Mouse (Mus musculus) limb, embryonic 13.5 days (tissue): Measurements from ENCODE around the gene Serpine1. TPM values are rescaled to one million over a fixed set of nuclear protein-coding genes. Genes with fewer than 3 reads are reported as not detected.
A peak's percentile ranks its signal among the peaks of the same experiment; 100 is the strongest.

Experiments used
- ATAC-seq: fragments of 200-750 bp; cut with Nextera tagmentation; 2 replicates; pipeline ENCODE4 v1.8.0; 2017; ENCODE audit warnings: low read depth, moderate number of reproducible peaks, moderate TSS enrichment; ENCODE audit not compliant: low FRiP score
- H3K27ac ChIP-seq: fragments of 300-500 bp; sonication (generic); 2 replicates; pipeline ENCODE4 v1.5.1; 2015; ENCODE audit warnings: inconsistent platforms, mild to moderate bottlenecking, moderate library complexity
- H3K27me3 ChIP-seq: fragments of 300-500 bp; sonication (generic); 2 replicates; pipeline ENCODE4 v1.6.1; 2015; ENCODE audit warnings: mild to moderate bottlenecking, inconsistent platforms
- H3K36me3 ChIP-seq: fragments of 300-500 bp; sonication (generic); 2 replicates; pipeline ENCODE4 v1.6.1; 2015; ENCODE audit warnings: inconsistent platforms, mild to moderate bottlenecking, moderate library complexity
- H3K4me1 ChIP-seq: fragments of 300-500 bp; sonication (generic); 2 replicates; pipeline ENCODE4 v1.6.1; 2015; ENCODE audit warnings: inconsistent platforms
- H3K4me2 ChIP-seq: fragments of 300-500 bp; sonication (generic); replicated peaks from 2 replicates; pipeline ENCODE4 v1.6.1; 2015; ENCODE audit warnings: inconsistent platforms, mild to moderate bottlenecking, moderate library complexity
- H3K4me3 ChIP-seq: fragments of 300-500 bp; sonication (generic); 2 replicates; pipeline ENCODE4 v1.5.1; 2015; ENCODE audit warnings: moderate library complexity, mild to moderate bottlenecking, inconsistent platforms
- H3K9ac ChIP-seq: fragments of 300-500 bp; sonication (generic); 2 replicates; pipeline ENCODE4 v1.6.1; 2015; ENCODE audit warnings: mild to moderate bottlenecking, inconsistent platforms
- H3K9me3 ChIP-seq: fragments of 300-500 bp; sonication (generic); 2 replicates; pipeline ENCODE4 v1.6.1; 2016; ENCODE audit warnings: inconsistent platforms
- WGBS: fragments of 180-500 bp; shearing (Covaris S2); methylation state at CpG from one replicate; pipeline ENCODE4 v1.1.7; 2015; 5-methylcytosine and 5-hydroxymethylcytosine counted together
- polyA plus RNA-seq: library from polyadenylated mRNA; unstranded; fragments of >200 nt; fragmentation: Nextera tagmentation; extraction: Ambion mirVana; gene quantifications from 2 replicates; pipeline ENCODE4 v1.2.1, GENCODE M21; 2015

Gene Serpine1
- polyA plus RNA-seq, 1 experiment from 2014 or later, result 0.83 TPM

DNA sequence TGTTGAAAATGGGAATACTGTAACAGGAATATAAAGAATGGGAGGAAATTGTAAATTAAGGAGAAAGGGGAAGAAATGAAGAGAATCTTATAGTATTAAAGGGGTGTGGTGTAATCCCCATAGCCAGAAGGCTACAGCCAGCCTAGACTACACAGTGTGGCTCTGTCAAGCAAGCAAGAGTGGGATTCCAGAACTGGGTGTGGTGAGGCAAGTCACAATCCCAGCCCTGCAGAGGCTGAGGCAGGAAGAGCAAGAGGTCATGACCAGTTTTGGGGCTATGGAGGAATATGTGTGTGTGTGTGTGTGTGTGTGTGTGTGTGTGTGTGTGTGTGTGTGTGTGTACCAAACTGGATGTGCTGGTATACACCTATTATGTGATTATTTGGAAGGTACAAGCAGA lies 25.1 kb downstream of the Serpine1 start:
- H3K4me1 ChIP-seq, result peaks cover 13% of the 10 kb centered on the region
- no peak overlapping the region for H3K4me2 ChIP-seq
- ATAC-seq, result no peak
- H3K27ac ChIP-seq, result no peak overlapping the region
- no peaks in the 10 kb centered on the region for H3K27me3 ChIP-seq
- H3K36me3 ChIP-seq, result peaks cover 10% of the 10 kb centered on the region
- H3K4me3 ChIP-seq, result no peak overlapping the region
- no peak overlapping the region for H3K9ac ChIP-seq
- H3K9me3 ChIP-seq, result no peaks in the 10 kb centered on the region

- Histone ChIP-seq H3K36me3 (peaks cover 17% of the 10 kb centered on the region), H3K4me2 (peak overlapping the region; percentile 86), H3K4me3 (peak overlapping the region; percentile 72), H3K9me3 (no peaks in the 10 kb centered on the region), H3K27me3 (no peaks in the 10 kb centered on the region), H3K27ac (no peak overlapping the region), H3K9ac (no peak overlapping the region), H3K4me1 (peaks cover 13% of the 10 kb centered on the region)
- ATAC-seq, result peak; percentile 18; the same call in 1 of the 2 replicates
- 26% methylated on average over 5 of the region's 5 CpGs for WGBS
Measured at GRCm38 (mm10) chr5:137046324-137046718, 25.7 kb downstream of the Serpine1 start.

DNA sequence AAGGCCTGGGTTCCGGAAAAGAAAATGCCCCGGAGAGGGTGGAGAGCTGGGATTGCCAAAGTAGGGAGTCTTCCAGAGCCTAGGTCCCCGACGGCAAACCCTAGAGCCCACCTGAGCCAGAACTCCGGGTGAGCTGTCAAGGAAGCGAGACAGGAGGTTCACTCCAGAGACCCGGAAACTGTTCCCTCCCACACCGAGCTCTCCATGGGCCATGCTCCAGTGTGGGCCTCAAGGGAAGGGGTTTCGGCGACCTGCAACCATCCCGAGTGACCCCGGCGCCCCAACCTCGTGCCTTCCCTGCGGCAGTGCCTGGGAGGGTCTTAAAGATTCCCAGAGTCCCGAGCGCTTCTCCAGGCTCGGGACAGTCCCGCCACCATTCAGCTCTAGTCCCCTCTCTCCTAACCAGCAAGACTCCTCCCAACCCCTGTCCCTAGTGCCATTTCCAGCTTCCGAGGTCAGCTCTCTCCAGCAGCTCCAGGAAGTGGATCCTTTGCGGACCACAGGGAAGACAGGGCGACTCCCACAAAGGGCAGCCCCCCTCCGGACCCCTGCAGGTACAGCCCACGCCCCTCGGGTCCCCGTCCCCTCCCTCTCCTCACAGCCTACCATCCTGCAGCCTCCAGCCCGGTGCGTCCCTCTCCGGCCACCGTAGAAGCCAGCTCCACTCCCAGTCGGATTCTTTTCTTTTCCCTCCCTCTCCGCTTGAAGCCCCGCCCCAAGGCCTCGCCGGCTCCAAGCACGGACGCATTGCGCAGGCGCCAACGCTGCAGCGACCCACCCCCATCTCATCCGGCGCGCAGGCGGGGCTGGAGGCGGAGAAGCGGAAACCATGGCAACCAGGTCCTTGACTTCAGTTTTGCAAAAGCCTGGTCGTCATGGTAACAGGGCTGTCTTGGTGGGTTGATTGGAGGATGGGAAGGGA lies 26.4 kb downstream of the Serpine1 start, which contains the start of gene Ap1s1:
TSS of gene Ap1s1 (minus strand) at position 734 of the 922 bp plus-strand sequence.
- 1% methylated on average over 47 of the region's 48 CpGs for WGBS
- Histone ChIP-seq H3K9ac (peak within 1 kb of the TSS; percentile 85), H3K4me1 (peaks cover 13% of the 10 kb centered on the region), H3K4me3 (peak within 1 kb of the TSS; percentile 72), H3K27ac (peak within 1 kb of the TSS; percentile 45; the same call in 1 of the 2 replicates), H3K9me3 (no peaks in the 10 kb centered on the region), H3K4me2 (peak within 1 kb of the TSS; percentile 86), H3K27me3 (no peaks in the 10 kb centered on the region), H3K36me3 (peaks cover 22% of the 10 kb centered on the region)
- ATAC-seq, result peak; percentile 94

GRCm38 (mm10) chr5:137043997-137044396 lies 28.1 kb downstream of the Serpine1 start:
- WGBS, result 96% methylated on average over 7 of the region's 7 CpGs
- Histone ChIP-seq H3K27me3 (no peaks in the 10 kb centered on the region), H3K27ac (no peak overlapping the region), H3K4me2 (no peak overlapping the region), H3K9me3 (no peaks in the 10 kb centered on the region), H3K4me1 (peaks cover 13% of the 10 kb centered on the region), H3K4me3 (no peak overlapping the region), H3K36me3 (peaks cover 37% of the 10 kb centered on the region), H3K9ac (no peak overlapping the region)
- no peak for ATAC-seq

DNA sequence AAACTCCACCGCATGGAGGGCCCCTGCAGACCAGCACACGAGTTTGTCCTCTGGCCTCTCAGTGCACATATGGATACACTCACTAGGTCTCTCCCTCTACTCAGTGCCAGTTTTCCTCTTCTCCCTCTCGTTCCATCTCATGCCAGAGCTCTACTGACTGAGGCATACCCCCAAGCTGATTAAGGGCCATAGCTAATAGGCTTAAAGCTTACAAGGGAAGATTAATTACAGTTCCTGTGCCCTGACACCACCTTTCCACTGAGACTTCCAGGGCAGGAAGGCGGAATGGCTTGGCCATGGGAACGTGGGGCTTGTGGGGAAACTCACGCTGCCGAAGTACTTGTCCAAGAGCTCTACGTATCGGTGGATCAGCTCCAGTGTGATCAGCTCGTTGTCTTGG lies 30.6 kb downstream of the Serpine1 start:
- H3K27me3 ChIP-seq, result no peaks in the 10 kb centered on the region
- H3K4me2 ChIP-seq, result no peak overlapping the region
- no peak for ATAC-seq
- peaks cover 63% of the 10 kb centered on the region for H3K36me3 ChIP-seq
- no peak overlapping the region for H3K4me3 ChIP-seq
- peaks cover 12% of the 10 kb centered on the region for H3K4me1 ChIP-seq
- WGBS, result 85% methylated on average over 10 of the region's 10 CpGs
- H3K27ac ChIP-seq, result no peak overlapping the region
- H3K9ac ChIP-seq, result no peak overlapping the region
- H3K9me3 ChIP-seq, result no peaks in the 10 kb centered on the region

DNA sequence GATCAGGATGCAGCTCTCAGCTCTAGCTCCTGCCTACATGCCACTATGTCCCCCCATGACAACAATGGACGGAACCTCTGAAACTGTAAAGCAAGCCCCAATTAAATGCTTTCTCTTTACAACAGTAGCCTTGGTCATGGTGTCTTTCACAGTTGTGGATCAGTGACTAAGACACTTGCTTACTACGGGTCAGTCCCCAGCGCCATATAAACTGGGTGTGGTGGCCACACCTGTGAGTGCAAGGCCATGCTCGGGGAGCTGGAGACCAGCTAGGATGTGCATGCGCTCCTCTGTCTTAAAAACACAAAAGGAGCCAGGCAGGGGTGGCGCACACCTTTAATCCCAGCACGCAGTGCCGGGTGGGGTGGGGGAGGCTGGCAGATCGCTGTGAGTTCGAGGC lies 32.6 kb downstream of the Serpine1 start:
- no peak for ATAC-seq
- Histone ChIP-seq H3K4me2 (no peak overlapping the region), H3K27me3 (peaks cover 1% of the 10 kb centered on the region; the same call in 1 of the 2 replicates), H3K9me3 (no peaks in the 10 kb centered on the region), H3K4me3 (no peak overlapping the region), H3K4me1 (peaks cover under 1% of the 10 kb centered on the region; the same call in 1 of the 2 replicates), H3K36me3 (peaks cover 76% of the 10 kb centered on the region), H3K9ac (no peak overlapping the region), H3K27ac (no peak overlapping the region)
- WGBS, result 94% methylated on average over 10 of the region's 10 CpGs

DNA sequence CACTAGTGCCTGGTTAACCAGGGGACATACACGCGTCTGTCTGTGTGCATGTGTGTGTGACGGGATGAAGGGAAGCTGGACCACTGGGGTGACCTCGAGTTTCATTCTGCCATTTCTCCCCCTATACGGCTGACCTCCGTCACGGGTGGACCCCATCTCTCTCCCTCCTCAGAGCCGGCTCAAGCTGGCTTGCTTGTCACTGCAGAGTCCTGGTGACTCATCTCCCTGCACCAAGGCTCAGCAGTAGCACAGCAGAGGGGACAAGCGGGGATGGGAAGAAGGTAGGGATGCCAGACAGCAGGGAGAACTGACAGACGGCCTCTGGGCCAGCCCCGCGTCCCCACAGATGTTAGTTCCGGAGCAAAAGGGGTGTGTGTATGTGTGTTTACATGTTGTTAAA lies 35.9 kb downstream of the Serpine1 start:
- H3K36me3 ChIP-seq, result peaks cover 58% of the 10 kb centered on the region
- no peak overlapping the region for H3K4me2 ChIP-seq
- no peak overlapping the region for H3K9ac ChIP-seq
- H3K27me3 ChIP-seq, result peaks cover 33% of the 10 kb centered on the region
- no peaks in the 10 kb centered on the region for H3K9me3 ChIP-seq
- no peak overlapping the region for H3K4me3 ChIP-seq
- no peak for ATAC-seq
- H3K4me1 ChIP-seq, result peaks cover 19% of the 10 kb centered on the region
- WGBS, result 83% methylated on average over 13 of the region's 13 CpGs
- H3K27ac ChIP-seq, result no peak overlapping the region

DNA sequence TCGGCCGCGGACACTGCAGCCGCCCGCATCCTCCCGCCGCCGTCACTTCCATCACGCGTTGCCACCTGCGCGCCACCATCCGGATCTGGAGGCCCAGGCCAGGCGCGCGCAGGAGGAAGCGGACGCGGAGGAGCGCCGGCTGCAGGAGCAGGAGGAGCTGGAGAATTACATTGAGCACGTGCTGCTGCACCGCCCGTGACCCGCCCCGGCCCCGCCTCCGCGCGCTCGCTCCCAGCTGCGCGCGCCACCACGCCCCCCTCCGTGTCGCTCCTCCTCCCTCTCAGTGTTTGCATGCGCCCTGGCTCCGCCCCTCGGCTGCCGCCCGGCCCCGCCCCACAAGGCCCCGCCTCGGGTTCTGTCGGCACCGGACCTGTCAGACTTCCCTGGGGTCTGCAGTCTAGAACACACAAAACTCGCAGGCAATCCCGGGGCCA lies 39.4 kb downstream of the Serpine1 start:
- Histone ChIP-seq H3K36me3 (peaks cover 26% of the 10 kb centered on the region), H3K4me2 (peak overlapping the region; percentile 99), H3K4me3 (peak overlapping the region; percentile 51), H3K9me3 (no peaks in the 10 kb centered on the region), H3K27ac (no peak overlapping the region), H3K4me1 (peaks cover 32% of the 10 kb centered on the region), H3K9ac (peak overlapping the region; percentile 35), H3K27me3 (peaks cover 68% of the 10 kb centered on the region)
- WGBS, result under 1% methylated on average over 49 of the region's 49 CpGs
- ATAC-seq, result peak; percentile 79

DNA sequence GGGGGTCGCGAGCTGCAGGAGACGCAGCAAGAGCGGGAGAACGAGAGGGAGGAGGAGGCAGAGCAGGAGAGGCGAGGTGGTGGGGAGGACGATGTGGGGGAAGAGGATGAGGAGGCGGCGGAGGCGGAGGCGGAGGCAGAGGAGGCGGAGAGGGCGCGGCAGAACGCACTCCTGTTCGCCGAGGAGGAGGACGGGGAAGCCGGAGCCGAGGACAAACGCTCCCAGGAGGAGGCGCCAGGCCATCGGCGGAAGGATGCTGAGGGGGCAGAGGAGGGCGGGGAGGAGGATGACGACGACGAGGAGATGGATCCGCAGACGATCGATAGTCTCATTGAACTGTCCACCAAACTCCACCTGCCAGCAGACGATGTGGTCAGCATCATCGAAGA lies 40.0 kb downstream of the Serpine1 start:
- under 1% methylated on average over 33 of the region's 33 CpGs for WGBS
- Histone ChIP-seq H3K4me3 (peak overlapping the region; percentile 51), H3K36me3 (peaks cover 19% of the 10 kb centered on the region), H3K9ac (peak overlapping the region; percentile 35; the same call in 1 of the 2 replicates), H3K27ac (no peak overlapping the region), H3K27me3 (peaks cover 74% of the 10 kb centered on the region), H3K4me2 (peak overlapping the region; percentile 99), H3K9me3 (no peaks in the 10 kb centered on the region), H3K4me1 (peaks cover 32% of the 10 kb centered on the region)
- no peak for ATAC-seq

DNA sequence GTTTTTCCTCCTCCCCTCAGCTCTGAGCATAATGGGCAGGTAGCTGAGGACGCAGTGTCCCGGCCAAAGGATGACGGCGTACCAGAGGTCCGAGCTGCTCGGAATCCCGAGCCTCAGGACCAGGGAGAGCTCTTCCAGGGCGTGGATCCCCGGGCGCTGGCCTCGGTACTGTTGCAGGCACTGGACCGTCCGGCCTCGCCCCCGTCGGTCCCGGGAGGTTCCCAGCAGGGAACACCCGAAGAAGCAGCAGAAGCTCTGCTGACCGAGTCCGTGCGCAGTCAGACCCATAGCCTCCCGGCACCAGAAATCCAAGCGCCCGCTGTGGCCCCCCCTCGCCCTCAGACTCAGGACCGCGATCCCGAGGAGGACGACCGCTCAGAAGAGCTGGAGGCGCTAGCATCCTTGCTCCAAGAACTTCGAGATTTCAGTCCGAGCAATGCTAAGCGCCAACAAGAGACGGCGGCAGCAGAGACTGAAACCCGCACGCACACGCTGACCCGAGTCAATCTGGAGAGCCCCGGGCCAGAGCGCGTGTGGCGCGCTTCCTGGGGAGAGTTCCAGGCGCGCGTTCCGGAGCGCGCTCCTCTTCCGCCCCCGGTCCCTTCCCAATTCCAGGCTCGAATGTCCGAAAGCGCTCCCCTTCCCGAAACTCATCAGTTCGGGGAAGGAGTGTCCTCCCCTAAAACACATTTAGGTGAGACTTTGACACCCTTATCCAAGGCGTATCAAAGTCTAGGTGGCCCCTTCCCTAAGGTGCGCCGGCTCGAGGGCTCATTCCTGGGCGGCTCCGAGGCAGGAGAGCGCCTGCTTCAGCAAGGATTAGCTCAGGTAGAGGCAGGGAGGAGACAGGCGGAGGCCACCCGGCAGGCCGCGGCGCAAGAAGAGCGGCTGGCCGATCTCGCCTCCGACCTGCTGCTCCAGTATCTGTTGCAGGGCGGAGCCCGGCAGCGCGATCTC lies 40.7 kb downstream of the Serpine1 start:
- Histone ChIP-seq H3K4me3 (peak overlapping the region; percentile 51), H3K4me1 (peaks cover 32% of the 10 kb centered on the region), H3K27me3 (peaks cover 81% of the 10 kb centered on the region), H3K36me3 (peaks cover 13% of the 10 kb centered on the region), H3K9me3 (no peaks in the 10 kb centered on the region), H3K4me2 (peak overlapping the region; percentile 99), H3K9ac (no peak overlapping the region), H3K27ac (no peak overlapping the region)
- under 1% methylated on average over 78 of the region's 78 CpGs for WGBS
- ATAC-seq, result no peak

DNA sequence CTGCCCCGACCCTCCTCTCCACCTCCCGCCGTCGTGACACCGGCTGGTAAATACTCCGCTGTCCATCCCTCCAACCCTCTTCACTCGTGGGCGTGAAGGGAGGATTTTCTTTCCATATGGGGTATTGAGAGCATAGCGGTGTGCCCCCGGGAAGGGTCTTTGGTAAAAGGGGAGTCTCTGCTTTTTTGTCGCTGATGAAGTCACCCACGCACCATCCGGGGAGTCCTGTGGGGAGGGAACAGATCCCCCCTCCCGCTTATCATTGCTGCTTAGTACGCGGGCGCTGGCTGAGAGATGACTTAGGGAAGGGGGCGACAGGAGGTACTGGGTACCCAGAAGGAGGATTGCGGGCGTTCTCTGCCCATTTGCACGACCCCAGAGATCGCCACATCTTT lies 41.7 kb downstream of the Serpine1 start:
- H3K9ac ChIP-seq, result no peak overlapping the region
- H3K27me3 ChIP-seq, result peaks cover 90% of the 10 kb centered on the region
- H3K36me3 ChIP-seq, result peaks cover 3% of the 10 kb centered on the region; the same call in 1 of the 2 replicates
- peak overlapping the region; percentile 51 for H3K4me3 ChIP-seq
- no peak overlapping the region for H3K27ac ChIP-seq
- ATAC-seq, result no peak
- peak overlapping the region; percentile 63 for H3K4me2 ChIP-seq
- no peaks in the 10 kb centered on the region for H3K9me3 ChIP-seq
- WGBS, result 11% methylated on average over 22 of the region's 22 CpGs
- peaks cover 32% of the 10 kb centered on the region for H3K4me1 ChIP-seq
